27 mouse cellular contexts compared by ENCODE assay signal in the genomic region with DNA sequence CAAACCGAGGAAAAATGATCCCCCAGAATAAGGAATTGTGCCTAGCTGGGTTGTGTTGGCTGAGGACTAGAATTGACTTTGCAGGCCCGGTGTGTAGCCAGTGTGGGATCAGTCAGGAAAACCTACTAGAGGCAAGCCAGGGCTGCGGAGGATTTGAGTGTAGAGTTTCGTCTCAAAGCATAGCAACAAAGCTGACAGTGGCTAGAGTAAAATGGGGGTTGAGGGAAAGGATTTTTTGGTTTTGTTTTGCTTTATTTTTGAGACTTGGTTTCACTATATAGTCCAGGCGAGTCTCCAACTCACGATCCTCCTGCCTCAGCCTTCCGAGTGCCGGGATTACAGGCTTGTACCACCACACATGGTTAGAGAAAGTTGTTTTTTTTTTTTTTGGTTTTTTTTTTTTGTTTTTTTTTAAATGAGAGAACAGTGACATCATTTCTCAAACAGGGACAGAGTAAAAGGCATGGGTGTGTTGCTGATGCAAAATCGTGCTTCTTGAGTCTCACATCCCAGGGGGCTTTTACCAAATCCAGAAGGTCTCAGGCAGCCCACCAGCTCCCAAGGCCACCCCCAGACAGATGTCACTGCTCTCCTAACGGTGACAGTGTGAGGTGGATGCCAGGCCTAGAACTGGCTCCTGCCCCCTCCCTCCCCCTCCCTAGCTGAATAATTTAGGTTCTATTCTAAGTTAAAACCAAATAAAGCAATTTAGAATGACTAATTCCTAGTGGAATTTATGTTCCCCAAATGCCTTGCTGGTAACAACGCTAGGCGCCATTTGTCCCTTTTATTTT.
DNase-seq lines count a peak whose midpoint lies in the region; ATAC-seq and TF ChIP-seq lines count a peak whose summit lies in the region.
"Had no signal": no experiment of that assay in that cellular context is flagged by ENCODE, and none has a peak within 500 bp of the region (broad histone marks: within the 10 kb centered on the region; RNA-seq: fewer than 3 reads in every experiment).

No protein-coding gene starts in this region.

- H3K9me3 ChIP-seq in neural tube, embryonic 15.5 days (replicated peaks): no peaks in the 10 kb centered on the region
- H3K9me3 ChIP-seq: embryonic facial prominence, embryonic 13.5 days; forebrain, embryonic 15.5 days; stomach, embryonic 15.5 days had no signal

- H3K4me3 ChIP-seq in heart, adult 2 months: no peak overlapping the region
- no peak overlapping the region for H3K4me3 ChIP-seq in neural tube, embryonic 15.5 days (replicated peaks)
- H3K4me3 ChIP-seq: embryonic facial prominence, embryonic 13.5 days; forebrain, embryonic 15.5 days; gastrocnemius, adult 2 months; megakaryocyte, embryonic 14.5 days; myocyte; stomach, embryonic 15.5 days had no signal

- no peaks in the 10 kb centered on the region for H3K4me1 ChIP-seq in heart, adult 2 months (ENCODE audit: control insufficient read depth, insufficient read depth, low read length)
- H3K4me1 ChIP-seq in neural tube, embryonic 15.5 days: peaks cover 26% of the 10 kb centered on the region
- H3K4me1 ChIP-seq: megakaryocyte, embryonic 14.5 days; stomach, embryonic 15.5 days had no signal

- intact Hi-C loops in left cerebral cortex, postnatal 36 days (cut with DNase I): loop anchor here (5.0 kb wide), 3 partner anchors 45 to 175 kb away; partner anchors contain the start of gene Nptx2
- intact Hi-C loops in heart, adult 2 months (cut with DNase I): no loop called here

- no peaks in the 10 kb centered on the region for H3K27me3 ChIP-seq in heart, adult 2 months (ENCODE audit: control insufficient read depth, insufficient read depth, low read length)
- no peaks in the 10 kb centered on the region for H3K27me3 ChIP-seq in neural tube, embryonic 15.5 days (replicated peaks)
- H3K27me3 ChIP-seq: embryonic facial prominence, embryonic 13.5 days; forebrain, embryonic 15.5 days; megakaryocyte, embryonic 14.5 days; stomach, embryonic 15.5 days had no signal

- WGBS in heart, adult 2 months: 75% methylated on average over 12 of the region's 12 CpGs
- 78% methylated on average over 12 of the region's 12 CpGs for WGBS in neural tube, embryonic 15.5 days

- TF ChIP-seq CTCF in heart, adult 2 months (IDR thresholded peaks at IDR 0.05): no peak

- H3K4me2 ChIP-seq in neural tube, embryonic 15.5 days: no peak overlapping the region
- H3K4me2 ChIP-seq: embryonic facial prominence, embryonic 13.5 days; forebrain, embryonic 15.5 days; heart, embryonic 11.5 days; hindbrain, embryonic 14.5 days; liver, embryonic 11.5 days; stomach, embryonic 15.5 days had no signal

- TF ChIP-seq EP300 in heart, adult 2 months (IDR thresholded peaks at IDR 0.05; ENCODE audit: insufficient read depth, low read depth, low read length): no peak

- H3K9ac ChIP-seq in heart, adult 2 months (ENCODE audit: low read depth, low read length): no peak overlapping the region
- H3K9ac ChIP-seq in neural tube, embryonic 15.5 days (replicated peaks): no peak overlapping the region
- H3K9ac ChIP-seq: embryonic facial prominence, embryonic 13.5 days; forebrain, embryonic 15.5 days; hindbrain, embryonic 14.5 days; stomach, embryonic 15.5 days had no signal

- peak; percentile 35 to 73 for DNase-seq in layer of hippocampus, adult 18-20 months (ENCODE audit: low spot score in 2 of 2)
- no peak for DNase-seq in layer of hippocampus, postnatal 10 days (ENCODE audit: low spot score in 2 of 2)
- peak; percentile 90 for DNase-seq in brain, adult 2 months (ENCODE audit: low read depth, low spot score)
- peak; percentile 29 to 58 for DNase-seq in layer of hippocampus, adult 8-10 months (ENCODE audit: low spot score in 2 of 2)
- DNase-seq in left cerebral cortex, postnatal 36 days (ENCODE audit: low spot score in 2 of 2): peak; percentile 61 to 73
- no peak for DNase-seq in heart, adult 2 months
- DNase-seq: adrenal gland, adult 8-10 months; cerebellum, adult 9-11 months; gastrocnemius, adult 2 months; heart, postnatal 10 days; kidney, adult 8-10 months; kidney, postnatal 25 days; lung, adult 18-20 months; midbrain, embryonic 14.5 days; spleen, adult 18-20 months; thymus, adult 2 months had no signal

- TF ChIP-seq POLR2A in heart, adult 2 months (IDR thresholded peaks at IDR 0.05; ENCODE audit: insufficient read depth, low read depth, low read length): no peak

- H3K36me3 ChIP-seq in heart, adult 2 months (ENCODE audit: control insufficient read depth, insufficient read depth, low read length): no peaks in the 10 kb centered on the region
- H3K36me3 ChIP-seq in neural tube, embryonic 15.5 days: no peaks in the 10 kb centered on the region
- H3K36me3 ChIP-seq: embryonic facial prominence, embryonic 13.5 days; forebrain, embryonic 15.5 days; stomach, embryonic 15.5 days had no signal

- H3K27ac ChIP-seq in heart, adult 2 months: no peak overlapping the region
- H3K27ac ChIP-seq in neural tube, embryonic 15.5 days (replicated peaks): no peak overlapping the region
- H3K27ac ChIP-seq: embryonic facial prominence, embryonic 13.5 days; forebrain, embryonic 15.5 days; gastrocnemius, adult 2 months; hindbrain, embryonic 14.5 days; stomach, embryonic 15.5 days had no signal

- H3K79me2 ChIP-seq in heart, adult 2 months (replicated peaks; ENCODE audit: control insufficient read depth, insufficient read depth, low read length): no peaks in the 10 kb centered on the region

- ATAC-seq in neural tube, embryonic 15.5 days (ENCODE audit: low FRiP score): no peak
- ATAC-seq: CD4-positive, CD25-positive, alpha-beta regulatory T cell, adult 4 months; forebrain, embryonic 15.5 days; Patski had no signal

Comparison
In these comparisons a context has a peak if more than half of its experiments do, and no peak if none do; other contexts are left out.
1. DNase-seq: peak in layer of hippocampus, adult 18-20 months (2 of 2), brain, adult 2 months (single experiment), layer of hippocampus, adult 8-10 months (2 of 2) and left cerebral cortex, postnatal 36 days (2 of 2); none in layer of hippocampus, postnatal 10 days (0 of 2) and heart, adult 2 months (0 of 2).